26 mouse cellular contexts compared by ENCODE assay signal in genomic region chr1:21521475-21521874, GRCm38 (mm10).
DNase-seq lines count a peak whose midpoint lies in the region; ATAC-seq and TF ChIP-seq lines count a peak whose summit lies in the region.
"Had no signal": no experiment of that assay in that cellular context is flagged by ENCODE, and none has a peak within 500 bp of the region (broad histone marks: within the 10 kb centered on the region; RNA-seq: fewer than 3 reads in every experiment).

No protein-coding gene starts in this region.

- peak; percentile 31 for DNase-seq in limb, embryonic 11.5 days (ENCODE audit: low spot score)
- no peak for DNase-seq in limb, embryonic 10.5 days (ENCODE audit: low spot score)
- peak; percentile 63 for DNase-seq in embryonic facial prominence, embryonic 10.5 days (ENCODE audit: low spot score)
- peak; percentile 78 for DNase-seq in embryonic facial prominence, embryonic 14.5 days (ENCODE audit: low spot score)
- DNase-seq in limb, embryonic 14.5 days (ENCODE audit: low spot score), result peak; percentile 20
- no peak for DNase-seq in spleen, adult 12 weeks (ENCODE audit: low spot score)
- no peak for DNase-seq in layer of hippocampus, postnatal 25 days (ENCODE audit: extremely low spot score in 1 of 2, low spot score in 1 of 2)
- DNase-seq: adrenal gland, adult 2 months; cerebellum, adult 8-10 months; cerebellum, postnatal 25 days; heart, adult 2 months; heart, postnatal 4 days; kidney, adult 8-10 months had no signal

- no peak overlapping the region for H3K27ac ChIP-seq in limb, embryonic 11.5 days (replicated peaks; ENCODE audit: low read depth, low read length)
- H3K27ac ChIP-seq in limb, embryonic 10.5 days, result no peak overlapping the region
- H3K27ac ChIP-seq in embryonic facial prominence, embryonic 10.5 days (replicated peaks), result no peak overlapping the region
- no peak overlapping the region for H3K27ac ChIP-seq in embryonic facial prominence, embryonic 14.5 days (replicated peaks; ENCODE audit: low read depth, low read length)
- H3K27ac ChIP-seq in limb, embryonic 14.5 days (replicated peaks; ENCODE audit: low read depth, low read length), result no peak overlapping the region
- H3K27ac ChIP-seq: heart, adult 2 months; hindbrain, postnatal 0 days; intestine, embryonic 15.5 days; kidney, postnatal 0 days; left cerebral cortex, adult 2 months; lung, embryonic 15.5 days; neural tube, embryonic 12.5 days; stomach, embryonic 15.5 days had no signal

- no peaks in the 10 kb centered on the region for H3K36me3 ChIP-seq in limb, embryonic 11.5 days (ENCODE audit: control insufficient read depth, insufficient read depth, low read length)
- no peaks in the 10 kb centered on the region for H3K36me3 ChIP-seq in limb, embryonic 10.5 days
- H3K36me3 ChIP-seq in embryonic facial prominence, embryonic 10.5 days (replicated peaks), result no peaks in the 10 kb centered on the region
- H3K36me3 ChIP-seq in embryonic facial prominence, embryonic 14.5 days (ENCODE audit: control insufficient read depth, insufficient read depth, low read length), result no peaks in the 10 kb centered on the region
- H3K36me3 ChIP-seq in limb, embryonic 14.5 days (ENCODE audit: control insufficient read depth, insufficient read depth, low read length), result no peaks in the 10 kb centered on the region
- H3K36me3 ChIP-seq: heart, embryonic 12.5 days; intestine, embryonic 15.5 days; lung, embryonic 15.5 days; neural tube, embryonic 12.5 days; stomach, embryonic 15.5 days had no signal

- no peaks in the 10 kb centered on the region for H3K9me3 ChIP-seq in limb, embryonic 11.5 days (ENCODE audit: control insufficient read depth, low read length)
- no peaks in the 10 kb centered on the region for H3K9me3 ChIP-seq in limb, embryonic 10.5 days (replicated peaks)
- no peaks in the 10 kb centered on the region for H3K9me3 ChIP-seq in embryonic facial prominence, embryonic 10.5 days
- H3K9me3 ChIP-seq in embryonic facial prominence, embryonic 14.5 days (ENCODE audit: control insufficient read depth, low read length), result no peaks in the 10 kb centered on the region
- no peaks in the 10 kb centered on the region for H3K9me3 ChIP-seq in limb, embryonic 14.5 days (ENCODE audit: control insufficient read depth, low read length)
- H3K9me3 ChIP-seq: heart, embryonic 12.5 days; intestine, embryonic 15.5 days; lung, embryonic 15.5 days; neural tube, embryonic 12.5 days; stomach, embryonic 15.5 days had no signal

- H3K9ac ChIP-seq in limb, embryonic 11.5 days (ENCODE audit: low read length), result no peak overlapping the region
- H3K9ac ChIP-seq in embryonic facial prominence, embryonic 14.5 days (ENCODE audit: low read depth, low read length), result no peak overlapping the region
- no peak overlapping the region for H3K9ac ChIP-seq in limb, embryonic 14.5 days (ENCODE audit: low read depth, low read length, severe bottlenecking)
- H3K9ac ChIP-seq: heart, embryonic 12.5 days; intestine, embryonic 15.5 days; lung, embryonic 15.5 days; neural tube, embryonic 12.5 days; stomach, embryonic 15.5 days had no signal

- peak; percentile 68; the same call in 1 of the 2 replicates for ATAC-seq in limb, embryonic 11.5 days (ENCODE audit: insufficient number of reproducible peaks, low FRiP score, low TSS enrichment, low read depth)
- ATAC-seq in embryonic facial prominence, embryonic 14.5 days (ENCODE audit: low read depth), result peak; percentile 70
- no peak for ATAC-seq in limb, embryonic 14.5 days (ENCODE audit: low FRiP score, low read depth)
- no peak for ATAC-seq in erythroblast, adult 5-6 weeks (replicated peaks; ENCODE audit: low FRiP score, poor library complexity, severe bottlenecking)
- ATAC-seq: forebrain, embryonic 14.5 days; hindbrain, postnatal 0 days; intestine, embryonic 15.5 days; midbrain, embryonic 16.5 days had no signal

- no peaks in the 10 kb centered on the region for H3K27me3 ChIP-seq in limb, embryonic 11.5 days (ENCODE audit: control insufficient read depth, insufficient read depth, low read length)
- no peaks in the 10 kb centered on the region for H3K27me3 ChIP-seq in limb, embryonic 10.5 days (ENCODE audit: low read depth, poor library complexity, severe bottlenecking)
- no peaks in the 10 kb centered on the region for H3K27me3 ChIP-seq in embryonic facial prominence, embryonic 10.5 days (replicated peaks; ENCODE audit: low read depth, poor library complexity, severe bottlenecking)
- no peaks in the 10 kb centered on the region for H3K27me3 ChIP-seq in embryonic facial prominence, embryonic 14.5 days (replicated peaks; ENCODE audit: control insufficient read depth, insufficient read depth, low read length)
- no peaks in the 10 kb centered on the region for H3K27me3 ChIP-seq in limb, embryonic 14.5 days (ENCODE audit: control insufficient read depth, insufficient read depth, low read length)
- H3K27me3 ChIP-seq: heart, embryonic 12.5 days; intestine, embryonic 15.5 days; lung, embryonic 15.5 days; neural tube, embryonic 12.5 days; stomach, embryonic 15.5 days had no signal

- no peak overlapping the region for H3K4me3 ChIP-seq in limb, embryonic 11.5 days (ENCODE audit: low read depth, low read length)
- no peak overlapping the region for H3K4me3 ChIP-seq in limb, embryonic 10.5 days
- H3K4me3 ChIP-seq in embryonic facial prominence, embryonic 10.5 days, result no peak overlapping the region
- H3K4me3 ChIP-seq in embryonic facial prominence, embryonic 14.5 days (ENCODE audit: low read depth, low read length), result no peak overlapping the region
- H3K4me3 ChIP-seq in limb, embryonic 14.5 days (replicated peaks; ENCODE audit: low read length), result no peak overlapping the region
- H3K4me3 ChIP-seq: heart, adult 2 months; heart, embryonic 12.5 days; intestine, embryonic 15.5 days; left cerebral cortex, adult 2 months; lung, embryonic 15.5 days; neural tube, embryonic 12.5 days; stomach, embryonic 15.5 days had no signal

- TF ChIP-seq POLR2A in limb, embryonic 14.5 days (IDR thresholded peaks at IDR 0.05; ENCODE audit: borderline replicate concordance, extremely low read depth, insufficient read depth, insufficient read length), result no peak

- no peak overlapping the region for H3K4me2 ChIP-seq in limb, embryonic 11.5 days (ENCODE audit: low read depth, severe bottlenecking)
- H3K4me2 ChIP-seq in embryonic facial prominence, embryonic 14.5 days (ENCODE audit: low read depth, low read length), result no peak overlapping the region
- no peak overlapping the region for H3K4me2 ChIP-seq in limb, embryonic 14.5 days (replicated peaks; ENCODE audit: low read depth, low read length, severe bottlenecking)
- H3K4me2 ChIP-seq: heart, embryonic 12.5 days; intestine, embryonic 15.5 days; liver, embryonic 11.5 days; lung, embryonic 15.5 days; midbrain, embryonic 11.5 days; neural tube, embryonic 12.5 days; stomach, embryonic 15.5 days had no signal

- H3K4me1 ChIP-seq in limb, embryonic 11.5 days (ENCODE audit: control insufficient read depth, insufficient read depth, low read length), result no peaks in the 10 kb centered on the region
- H3K4me1 ChIP-seq in limb, embryonic 10.5 days, result no peaks in the 10 kb centered on the region
- H3K4me1 ChIP-seq in embryonic facial prominence, embryonic 10.5 days, result no peaks in the 10 kb centered on the region
- no peaks in the 10 kb centered on the region for H3K4me1 ChIP-seq in embryonic facial prominence, embryonic 14.5 days (ENCODE audit: control insufficient read depth, insufficient read depth, low read length)
- H3K4me1 ChIP-seq in limb, embryonic 14.5 days (ENCODE audit: control insufficient read depth, insufficient read depth, low read length), result no peaks in the 10 kb centered on the region
- H3K4me1 ChIP-seq: heart, embryonic 12.5 days; intestine, embryonic 15.5 days; lung, embryonic 15.5 days; neural tube, embryonic 12.5 days; stomach, embryonic 15.5 days had no signal

- WGBS in limb, embryonic 11.5 days, result 41% methylated on average over 8 of the region's 8 CpGs
- WGBS in limb, embryonic 10.5 days, result 66% methylated on average over 8 of the region's 8 CpGs
- WGBS in embryonic facial prominence, embryonic 10.5 days, result 59% methylated on average over 8 of the region's 8 CpGs
- 40% methylated on average over 8 of the region's 8 CpGs for WGBS in embryonic facial prominence, embryonic 14.5 days
- 25% methylated on average over 8 of the region's 8 CpGs for WGBS in limb, embryonic 14.5 days

Comparison
In these comparisons a context has a peak if more than half of its experiments do, and no peak if none do; other contexts are left out.
1. ATAC-seq: peak in limb, embryonic 11.5 days (single experiment) and embryonic facial prominence, embryonic 14.5 days (single experiment); none in limb, embryonic 14.5 days (single experiment) and erythroblast, adult 5-6 weeks (single experiment).
2. DNase-seq: peak in limb, embryonic 11.5 days (single experiment), embryonic facial prominence, embryonic 10.5 days (single experiment), embryonic facial prominence, embryonic 14.5 days (single experiment) and limb, embryonic 14.5 days (single experiment); none in limb, embryonic 10.5 days (single experiment), spleen, adult 12 weeks (single experiment) and layer of hippocampus, postnatal 25 days (0 of 2).